Mouse (Mus musculus): Measurements from ENCODE around the gene Rcc2.
A peak's percentile ranks its signal among the peaks of the same experiment; 100 is the strongest.

The Rcc2 gene

DNA sequence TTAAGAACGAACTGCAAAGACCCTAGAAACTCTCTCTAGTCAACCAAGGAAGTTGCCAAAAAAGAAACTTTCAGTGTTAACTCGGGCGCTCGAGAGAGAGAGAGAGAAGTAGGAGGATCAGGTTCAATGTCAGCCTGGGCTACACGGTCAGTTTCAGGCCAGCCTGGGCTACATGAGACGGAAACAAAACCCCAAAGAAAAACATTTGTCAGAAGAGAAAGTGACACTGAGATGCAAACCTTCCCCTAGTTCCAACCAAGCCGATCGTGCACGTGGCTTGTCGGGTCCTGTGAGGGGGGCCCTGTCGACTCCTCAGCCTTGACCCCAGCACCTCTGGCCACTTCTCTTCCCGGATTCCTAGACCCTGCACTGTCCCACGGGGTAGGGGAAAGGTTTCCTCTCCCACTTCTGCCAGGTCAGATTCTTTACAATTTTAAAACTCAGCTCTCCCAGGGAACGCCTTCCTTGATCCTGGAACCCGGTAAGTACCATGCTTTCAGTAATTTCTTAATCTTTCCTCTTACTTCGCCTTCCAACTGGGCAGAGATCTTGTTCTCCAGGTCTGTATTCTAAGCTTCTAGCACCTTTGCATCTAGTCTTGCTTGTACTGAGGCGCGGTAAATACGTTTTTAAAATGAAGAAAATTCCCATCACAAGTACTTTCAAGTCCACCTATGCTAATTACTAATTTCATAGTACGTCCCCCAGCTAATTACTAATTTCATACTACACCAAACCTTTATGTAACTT, at the start of gene Rcc2:
Gene Rcc2 (plus strand): TSS at position 273 of the 750 bp plus-strand sequence.
- DNase-seq (ENCODE audit: low spot score), result no peak

DNA sequence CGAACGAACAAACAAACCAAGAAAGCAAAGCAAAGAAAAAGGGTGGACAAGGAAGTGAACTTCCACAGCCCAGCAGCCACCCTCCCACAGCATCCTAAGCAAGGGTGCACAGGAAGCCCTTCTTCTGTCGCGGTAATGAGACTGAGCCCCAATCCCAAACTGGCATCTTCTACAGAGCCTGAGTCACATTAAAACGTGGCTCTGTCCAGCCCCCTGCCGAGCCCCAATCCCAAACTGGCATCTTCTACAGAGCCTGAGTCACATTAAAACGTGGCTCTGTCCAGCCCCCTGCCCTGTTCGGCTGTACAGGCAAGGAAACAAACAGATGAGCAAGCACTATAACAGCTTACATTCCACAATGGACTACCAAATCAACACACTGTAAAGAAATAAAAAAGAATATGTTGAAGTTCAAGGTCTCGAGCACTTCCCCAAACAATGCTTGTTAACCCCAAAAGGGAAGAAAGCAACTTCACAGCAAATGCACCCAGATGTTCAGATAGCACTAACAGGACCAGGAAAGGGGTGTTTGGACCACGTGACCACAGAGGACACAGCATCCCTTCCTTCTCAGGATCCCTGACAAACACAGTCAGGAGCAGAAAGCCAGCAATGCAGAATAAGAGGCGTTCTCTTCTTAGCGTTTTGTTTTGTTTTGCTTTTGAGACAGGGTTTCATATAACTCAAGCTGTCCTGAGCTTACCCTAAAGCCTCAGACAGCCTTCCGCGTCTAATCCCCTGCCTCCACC, 46.3 kb upstream of the Rcc2 start:
- no peak for DNase-seq (ENCODE audit: low spot score)

DNA sequence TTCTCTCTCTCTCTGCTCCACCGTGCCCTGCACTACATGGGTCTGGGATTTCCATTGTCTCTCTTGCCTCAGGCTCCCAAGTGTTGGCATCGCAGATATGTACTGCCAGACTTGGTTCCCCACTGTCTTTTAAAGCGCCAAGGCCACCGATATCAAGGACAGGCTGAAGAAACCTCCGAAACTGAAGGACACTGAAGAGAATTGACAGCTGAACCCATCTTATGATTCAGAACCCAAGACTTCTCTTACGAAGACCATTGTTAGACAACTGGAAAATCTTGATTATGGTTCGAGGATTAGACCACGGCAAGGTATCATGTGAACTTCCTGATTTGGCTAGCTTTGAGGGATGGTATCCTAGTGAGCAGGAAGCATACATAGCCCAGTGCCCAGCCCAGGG, 45.5 kb upstream of the Rcc2 start:
- no peak for DNase-seq (ENCODE audit: low spot score)

- no peak for DNase-seq (ENCODE audit: low spot score)
These were observed 43.8 kb upstream of the Rcc2 start for GRCm38 (mm10) chr4:140656529-140656928.

DNA sequence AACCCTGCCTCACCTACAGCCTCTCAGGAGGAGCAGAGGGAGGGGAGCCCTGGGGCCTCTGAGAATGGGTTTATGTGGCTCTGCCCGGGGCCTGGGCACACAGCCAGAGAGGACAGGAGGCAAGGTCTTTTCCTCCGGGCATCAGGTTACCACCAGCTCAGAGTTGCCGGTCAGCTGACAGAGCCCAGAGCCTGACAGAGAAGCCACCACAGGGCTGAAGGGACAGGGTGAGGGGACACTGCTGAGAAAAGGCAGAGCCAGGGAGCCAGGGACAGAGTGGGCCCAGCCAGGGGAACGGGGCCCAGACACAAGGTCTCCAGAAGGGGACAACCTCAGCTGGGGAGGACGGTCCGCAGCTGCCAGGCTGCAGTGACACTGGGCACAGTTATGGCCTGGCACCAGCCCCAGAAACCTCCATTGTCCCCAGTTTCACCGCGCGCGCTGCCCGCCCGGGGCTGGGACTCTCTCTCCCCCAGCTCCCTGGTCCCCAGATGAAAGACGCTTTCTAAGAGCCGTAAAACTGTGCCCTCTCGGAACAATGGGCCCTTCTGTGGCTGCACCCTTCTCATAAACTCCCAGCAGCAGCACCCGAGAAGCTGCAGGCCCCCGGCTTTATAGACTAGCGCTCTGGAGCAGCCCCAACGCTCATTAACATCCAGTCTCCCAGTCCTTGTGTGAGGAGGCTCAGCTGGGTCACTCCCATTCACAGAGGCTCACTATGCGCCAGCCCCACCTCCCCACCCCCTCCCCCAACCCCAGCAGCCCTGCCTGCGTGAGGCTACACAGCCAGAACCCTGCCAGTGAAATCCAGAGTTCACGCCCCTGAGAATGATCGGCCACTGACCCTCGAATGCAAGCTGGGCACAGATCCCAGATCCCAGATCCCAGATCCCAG, 42.4 kb upstream of the Rcc2 start:
- DNase-seq (ENCODE audit: low spot score), result peak; percentile 65

DNA sequence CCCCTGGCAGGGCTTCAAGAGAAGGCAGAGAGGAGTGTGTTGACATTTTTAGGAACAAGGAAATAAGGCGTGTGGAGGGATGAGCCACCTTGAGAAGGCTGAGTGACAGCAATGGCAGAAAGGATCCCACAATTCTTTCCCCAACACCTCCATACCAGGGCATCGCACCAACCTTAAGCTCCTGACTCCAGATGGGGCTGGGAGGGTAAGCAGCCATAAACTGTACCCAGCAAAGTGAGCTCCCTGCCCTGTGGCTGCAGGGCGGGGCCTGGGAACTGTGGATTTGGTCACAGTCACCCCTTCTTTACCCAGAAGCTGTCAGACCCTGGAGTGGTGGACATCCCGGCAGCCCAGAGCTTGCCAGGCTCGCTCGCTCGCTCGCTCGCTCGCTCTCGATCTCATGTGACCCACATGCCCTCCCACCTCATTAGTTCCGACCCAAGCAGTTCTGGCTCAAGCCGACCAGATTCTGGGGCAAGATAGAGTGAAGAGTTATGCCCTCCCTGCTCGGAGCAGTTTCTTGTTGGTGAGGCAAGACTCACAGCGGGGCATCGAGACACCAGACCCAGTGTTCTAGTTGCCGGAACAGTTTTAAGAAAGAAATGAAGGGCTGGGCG, 38.8 kb upstream of the Rcc2 start:
- DNase-seq (ENCODE audit: low spot score), result no peak

- DNase-seq (ENCODE audit: low spot score), result no peak
These were observed 37.9 kb upstream of the Rcc2 start for GRCm38 (mm10) chr4:140662453-140662852.

DNA sequence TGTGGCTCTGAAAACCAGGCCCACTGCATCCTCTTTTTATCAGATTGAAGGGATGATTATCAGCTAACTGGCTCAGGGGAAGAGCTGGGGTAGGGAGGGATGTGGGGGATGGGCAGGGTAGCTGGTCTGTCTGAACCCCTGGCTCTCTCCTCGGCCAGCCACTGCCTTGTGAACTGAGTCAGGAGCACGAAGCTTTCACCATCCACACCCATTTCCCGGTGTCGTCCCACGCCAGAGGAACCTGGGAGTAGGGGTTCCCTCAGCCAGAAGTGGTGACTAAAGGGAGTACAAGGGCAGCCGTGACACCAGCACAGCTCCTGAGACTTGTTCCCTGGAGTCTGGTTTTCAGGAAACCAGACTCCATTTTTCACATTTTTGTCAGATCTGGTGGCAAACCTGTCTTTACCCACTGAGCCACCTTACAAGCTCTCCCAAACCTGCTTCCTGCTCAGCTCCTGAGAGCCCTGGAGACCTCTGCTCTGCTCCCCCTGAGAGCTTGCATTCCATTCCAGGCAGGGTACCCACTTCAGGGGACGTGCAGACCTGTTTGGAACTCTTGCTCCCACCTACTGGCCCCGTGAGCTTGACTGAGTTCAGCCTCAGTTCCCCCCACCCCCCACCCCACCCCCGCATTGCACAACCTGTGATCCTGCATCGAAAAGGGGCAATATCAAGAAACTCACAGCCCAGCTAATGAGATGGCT, 37.3 kb upstream of the Rcc2 start:
- no peak for DNase-seq (ENCODE audit: low spot score)

DNA sequence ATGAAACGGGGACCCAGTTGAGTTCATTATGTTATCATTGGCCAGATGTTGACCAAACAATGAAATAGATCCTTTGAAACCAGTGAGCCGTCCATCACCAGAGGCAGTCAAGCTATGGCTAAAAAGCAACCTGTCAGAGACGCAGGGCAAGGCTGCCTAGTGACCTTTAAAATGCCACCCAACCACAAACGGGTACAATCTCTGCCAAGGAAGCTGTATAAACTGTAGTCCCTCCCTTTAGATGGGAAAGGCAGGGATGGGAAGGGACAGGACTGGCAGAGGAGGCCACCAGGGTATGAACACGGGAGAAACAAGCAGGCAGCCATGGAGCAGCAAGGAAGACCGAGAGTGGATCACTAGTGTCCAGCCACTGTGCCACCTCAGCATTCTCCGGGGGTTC, 35.3 kb upstream of the Rcc2 start:
- no peak for DNase-seq (ENCODE audit: low spot score)

DNA sequence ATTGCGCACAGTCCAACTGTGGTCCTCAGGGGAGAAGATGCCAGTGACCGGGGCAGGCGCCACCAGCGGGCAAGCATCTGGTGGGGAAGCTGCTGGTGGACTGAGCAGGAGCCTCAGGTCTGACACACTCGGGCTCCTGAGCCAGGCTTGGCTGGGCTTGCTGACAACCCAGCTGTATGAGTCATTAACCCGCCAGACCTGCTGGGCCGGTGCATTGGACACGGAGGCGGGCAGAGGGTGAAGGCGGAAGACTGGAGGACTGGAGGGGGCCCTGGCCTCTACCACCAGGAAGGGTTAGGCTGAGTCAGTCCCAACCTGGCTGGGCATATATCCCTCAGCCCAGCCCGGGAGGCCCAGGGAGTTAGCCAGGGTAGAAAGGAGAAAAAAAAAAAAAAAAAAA, 34.6 kb upstream of the Rcc2 start, which contains the start of gene Arhgef10l:
Gene Arhgef10l (minus strand): TSS at position 253 of the 400 bp plus-strand sequence.
- no peak for DNase-seq (ENCODE audit: low spot score)

DNA sequence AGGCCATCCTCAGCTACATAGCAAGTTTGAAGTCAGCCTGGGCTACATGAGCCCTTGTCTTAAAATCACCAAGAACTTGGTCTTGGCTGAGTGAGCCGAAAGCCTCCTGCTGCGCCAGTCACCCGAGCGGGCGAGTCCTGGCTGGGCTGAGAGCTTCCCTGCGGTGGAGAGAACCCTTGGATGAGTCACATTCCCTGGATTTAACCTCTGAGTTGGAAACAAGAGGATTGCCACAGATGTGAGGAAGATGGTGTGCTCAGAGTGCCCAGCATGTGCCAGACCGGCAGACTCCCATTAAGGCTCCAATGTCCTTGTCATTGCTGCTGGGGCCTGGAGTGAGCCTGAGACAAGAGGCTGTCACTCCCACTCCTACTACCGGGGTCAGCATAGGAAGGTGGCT, 32.5 kb upstream of the Rcc2 start:
- no peak for DNase-seq (ENCODE audit: low spot score)

DNA sequence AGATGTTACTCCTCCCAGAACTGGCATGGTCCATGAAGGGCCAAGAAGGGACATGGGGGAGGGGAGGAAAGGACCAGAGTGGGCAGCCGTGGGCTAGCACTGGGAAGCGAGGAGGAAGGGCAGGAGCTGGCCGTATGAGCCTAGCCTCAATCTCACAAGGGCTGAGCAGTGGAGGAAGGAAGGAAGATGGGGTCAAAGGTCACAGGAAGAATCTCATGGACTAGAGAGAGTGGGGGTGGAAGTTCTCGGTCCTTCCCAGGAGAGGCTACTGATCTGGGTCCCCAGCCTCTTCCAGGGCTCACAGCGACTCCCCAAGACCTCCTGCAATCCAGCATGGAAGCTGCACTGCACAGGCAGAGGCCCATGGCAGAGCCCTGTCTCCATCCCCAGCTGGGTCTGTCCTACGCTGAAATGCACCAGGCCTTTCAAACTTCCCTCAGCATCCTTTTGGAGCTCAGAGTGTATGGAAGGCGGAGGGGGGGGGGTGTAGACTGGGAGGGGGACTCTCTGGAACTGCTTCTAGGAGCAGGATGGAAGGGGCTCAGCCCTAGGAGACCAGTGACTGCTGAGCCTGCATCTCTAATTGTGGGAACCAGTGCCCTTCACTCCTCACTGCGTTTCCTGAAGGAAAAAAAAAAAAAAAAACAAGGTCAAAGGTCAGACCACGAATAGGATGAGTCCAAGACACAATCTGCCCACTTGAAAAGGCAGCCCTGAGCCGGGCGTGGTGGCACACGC, 26.6 kb upstream of the Rcc2 start:
- DNase-seq (ENCODE audit: low spot score), result no peak

GRCm38 (mm10) chr4:140674345-140674926, 25.9 kb upstream of the Rcc2 start:
- DNase-seq (ENCODE audit: low spot score), result peak; percentile 88

- DNase-seq (ENCODE audit: low spot score), result peak; percentile 58
These were observed 21.3 kb upstream of the Rcc2 start for GRCm38 (mm10) chr4:140679038-140679437.

GRCm38 (mm10) chr4:140679723-140680380, 20.5 kb upstream of the Rcc2 start:
- DNase-seq (ENCODE audit: low spot score), result peak; percentile 85

GRCm38 (mm10) chr4:140680731-140681397, 19.5 kb upstream of the Rcc2 start:
- no peak for DNase-seq (ENCODE audit: low spot score)

GRCm38 (mm10) chr4:140683608-140684007, 16.7 kb upstream of the Rcc2 start:
- no peak for DNase-seq (ENCODE audit: low spot score)

- DNase-seq (ENCODE audit: low spot score), result no peak
These were observed 16.0 kb upstream of the Rcc2 start for GRCm38 (mm10) chr4:140684141-140684871.

All from retina, embryonic 14.5 days (tissue).